Mouse (Mus musculus) thymus, adult 2 months (tissue): ENCODE data around the gene Zc2hc1b.

ENCODE experiments used
- CTCF ChIP-seq: fragments of 200-500 bp; IDR thresholded peaks from 2 replicates; pipeline ENCODE4 v1.5.1; 2012; ENCODE audit warnings: mild to moderate bottlenecking, control low read depth, low read length, moderate library complexity, borderline replicate concordance; ENCODE audit not compliant: control insufficient read depth, poor library complexity, insufficient read depth; ENCODE audit errors: extremely low read depth
- POLR2A ChIP-seq: fragments of 200-500 bp; IDR thresholded peaks from 2 replicates; pipeline ENCODE4 v1.6.1; 2012; ENCODE audit warnings: mild to moderate bottlenecking, low read length, control low read depth, moderate library complexity; ENCODE audit not compliant: control insufficient read depth, poor library complexity, insufficient read depth; ENCODE audit errors: extremely low read depth

- TF ChIP-seq CTCF (no peak), POLR2A (no peak)
Observed at GRCm38 (mm10) chr10:13140434-13140833, 37.4 kb downstream of the Zc2hc1b start.
